Mouse (Mus musculus) left cerebral cortex, postnatal 25 days (tissue): Measurements from ENCODE around the gene Magi3. TPM values are rescaled to one million over a fixed set of nuclear protein-coding genes. Genes with fewer than 3 reads are reported as not detected.

ENCODE experiments used
- DNase-seq, 2 experiments: peaks; one replicate each; pipeline ENCODE4 v3.0.0; 2022; ENCODE audit warnings: low spot score in 2 of 2, mixed read lengths in 1 of 2
- intact Hi-C: fragments of 180-260 bp; cut with DNase I; formaldehyde crosslinking; loops from one replicate; pipeline ENCODE4 v1.15.1; 2025
- total RNA-seq, 2 experiments: library from RNA; stranded (reverse); gene quantifications; 2 replicates each; pipeline ENCODE4 v1.2.3; 2021

Gene Magi3
- total RNA-seq, result 10 to 100 TPM; 48.7 to 49.2 TPM

- DNase-seq, result peak; percentile 97 to 99
- intact Hi-C loops, result loop anchor here (1.0 to 2.0 kb wide), 2 partner anchors 214 to 222 kb away; no protein-coding TSS in a partner anchor
These were observed at the start of gene Magi3 for GRCm38 (mm10) chr3:104220295-104220965. TSS of gene Magi3 (minus strand) at chr3:104220374.

- intact Hi-C loops, result no loop called here
- peak; percentile 28 to 88 for DNase-seq
These were observed 44.5 kb upstream of the Magi3 start for GRCm38 (mm10) chr3:104264530-104265145.

GRCm38 (mm10) chr3:104260221-104260620, 40.0 kb upstream of the Magi3 start:
- no peak for DNase-seq
- intact Hi-C loops, result no loop called here

GRCm38 (mm10) chr3:104259168-104259567, 39.0 kb upstream of the Magi3 start:
- intact Hi-C loops, result no loop called here
- no peak for DNase-seq

- DNase-seq, result no peak
- intact Hi-C loops, result no loop called here
These were observed 36.9 kb upstream of the Magi3 start for GRCm38 (mm10) chr3:104257041-104257440.

- intact Hi-C loops, result no loop called here
- DNase-seq, result no peak
These were observed 33.6 kb upstream of the Magi3 start for GRCm38 (mm10) chr3:104253760-104254159.

GRCm38 (mm10) chr3:104247850-104248249, 27.7 kb upstream of the Magi3 start:
- intact Hi-C loops, result no loop called here
- no peak for DNase-seq

GRCm38 (mm10) chr3:104247057-104247456, 26.9 kb upstream of the Magi3 start:
- intact Hi-C loops, result no loop called here
- no peak for DNase-seq

- intact Hi-C loops, result no loop called here
- no peak for DNase-seq
These were observed 24.2 kb upstream of the Magi3 start for GRCm38 (mm10) chr3:104244373-104244772.

- intact Hi-C loops, result no loop called here
- no peak for DNase-seq
These were observed 23.8 kb upstream of the Magi3 start for GRCm38 (mm10) chr3:104243972-104244371.

- DNase-seq, result no peak
- intact Hi-C loops, result no loop called here
These were observed 19.6 kb upstream of the Magi3 start for GRCm38 (mm10) chr3:104239785-104240184.

GRCm38 (mm10) chr3:104239376-104239775, 19.2 kb upstream of the Magi3 start:
- intact Hi-C loops, result no loop called here
- no peak for DNase-seq

GRCm38 (mm10) chr3:104237846-104238440, 17.8 kb upstream of the Magi3 start:
- no peak for DNase-seq
- intact Hi-C loops, result no loop called here

- no peak for DNase-seq
- intact Hi-C loops, result no loop called here
These were observed 15.9 kb upstream of the Magi3 start for GRCm38 (mm10) chr3:104236029-104236428.

GRCm38 (mm10) chr3:104235099-104235498, 14.9 kb upstream of the Magi3 start:
- intact Hi-C loops, result no loop called here
- no peak for DNase-seq

- DNase-seq, result no peak
- intact Hi-C loops, result no loop called here
These were observed 13.5 kb upstream of the Magi3 start for GRCm38 (mm10) chr3:104233366-104234312.

- DNase-seq, result no peak
- intact Hi-C loops, result no loop called here
These were observed 7.4 kb upstream of the Magi3 start for GRCm38 (mm10) chr3:104227438-104228111.

- DNase-seq, result no peak
- intact Hi-C loops, result no loop called here
These were observed 6.6 kb upstream of the Magi3 start for GRCm38 (mm10) chr3:104226731-104227130.

- DNase-seq, result no peak
- intact Hi-C loops, result loop anchor here (2.0 kb wide), 1 partner anchor 214 kb away; no protein-coding TSS in a partner anchor
These were observed 982 bp upstream of the Magi3 start for GRCm38 (mm10) chr3:104221156-104221555.
